Mouse (Mus musculus) thymus, adult 2 months (tissue): Measurements from ENCODE around the gene Nol12. TPM values are rescaled to one million over a fixed set of nuclear protein-coding genes. Genes with fewer than 3 reads are reported as not detected.

Experiments used
- DNase-seq: peaks from one replicate; pipeline ENCODE4 v3.0.0; 2021
- H3K27ac ChIP-seq: fragments of 200-500 bp; 2 replicates; pipeline ENCODE4 v1.5.1; 2012; ENCODE audit warnings: low read length, control low read depth; ENCODE audit not compliant: control insufficient read depth, insufficient read depth
- H3K27me3 ChIP-seq: fragments of 200-500 bp; 2 replicates; pipeline ENCODE4 v1.6.1; 2012; ENCODE audit warnings: mild to moderate bottlenecking, low read length, moderate library complexity, mixed read lengths; ENCODE audit not compliant: control insufficient read depth, insufficient read depth
- H3K36me3 ChIP-seq: fragments of 200-500 bp; 2 replicates; pipeline ENCODE4 v1.6.1; 2012; ENCODE audit warnings: mild to moderate bottlenecking, low read length, moderate library complexity; ENCODE audit not compliant: control insufficient read depth, insufficient read depth
- H3K4me1 ChIP-seq: fragments of 200-500 bp; replicated peaks from 2 replicates; pipeline ENCODE4 v1.6.1; 2012; ENCODE audit warnings: low read length; ENCODE audit not compliant: control insufficient read depth, insufficient read depth
- H3K4me3 ChIP-seq: fragments of 200-500 bp; 2 replicates; pipeline ENCODE4 v1.5.1; 2012; ENCODE audit warnings: mild to moderate bottlenecking, low read length, control low read depth, moderate library complexity; ENCODE audit not compliant: control insufficient read depth, insufficient read depth
- CTCF ChIP-seq: fragments of 200-500 bp; IDR thresholded peaks from 2 replicates; pipeline ENCODE4 v1.5.1; 2012; ENCODE audit warnings: mild to moderate bottlenecking, control low read depth, low read length, moderate library complexity, borderline replicate concordance; ENCODE audit not compliant: control insufficient read depth, poor library complexity, insufficient read depth; ENCODE audit errors: extremely low read depth
- POLR2A ChIP-seq: fragments of 200-500 bp; IDR thresholded peaks from 2 replicates; pipeline ENCODE4 v1.6.1; 2012; ENCODE audit warnings: mild to moderate bottlenecking, low read length, control low read depth, moderate library complexity; ENCODE audit not compliant: control insufficient read depth, poor library complexity, insufficient read depth; ENCODE audit errors: extremely low read depth
- WGBS: fragments of 180-500 bp; shearing (Covaris S2); methylation state at CpG from one replicate; pipeline ENCODE4 v1.1.7; 2018; 5-methylcytosine and 5-hydroxymethylcytosine counted together
- polyA plus RNA-seq: library from polyadenylated mRNA; depleted of rRNA; stranded (reverse); fragments of >200 nt; gene quantifications from 2 replicates; pipeline ENCODE4 v1.2.3, GENCODE M21; 2012; rRNA removed

Gene Nol12
- 26.8 and 27.9 TPM in 2 replicates for polyA plus RNA-seq

- WGBS = under 1% methylated on average over 42 of the region's 42 CpGs
- Histone ChIP-seq H3K36me3 (peaks cover 9% of the 10 kb centered on the region), H3K4me1 (peaks cover 13% of the 10 kb centered on the region), H3K4me3 (peak within 1 kb of the TSS; percentile 65), H3K27ac (peak within 1 kb of the TSS; percentile 77), H3K27me3 (no peaks in the 10 kb centered on the region)
- TF ChIP-seq CTCF (0 out of 2 replicates have a peak, but pooled peaks have one; percentile 22), POLR2A (peak; percentile 57)
- peak; percentile 81 for DNase-seq
Observed at GRCm38 (mm10) chr15:78934784-78935320, at the start of gene Nol12. Gene Nol12 (plus strand): TSS chr15:78934933.

- Histone ChIP-seq H3K27ac (no peak overlapping the region), H3K4me1 (peaks cover 11% of the 10 kb centered on the region), H3K27me3 (no peaks in the 10 kb centered on the region), H3K4me3 (no peak overlapping the region), H3K36me3 (peaks cover 42% of the 10 kb centered on the region)
- 91% methylated on average over 13 of the region's 13 CpGs for WGBS
- no peak for TF ChIP-seq POLR2A
- no peak for TF ChIP-seq CTCF
- DNase-seq = no peak
Observed at GRCm38 (mm10) chr15:78889401-78889853, 45.3 kb upstream of the Nol12 start.

GRCm38 (mm10) chr15:78892440-78892839, 42.3 kb upstream of the Nol12 start:
- TF ChIP-seq POLR2A (no peak), CTCF (no peak)
- Histone ChIP-seq H3K4me1 (peaks cover 40% of the 10 kb centered on the region), H3K27ac (no peak overlapping the region), H3K36me3 (peaks cover 28% of the 10 kb centered on the region), H3K4me3 (no peak overlapping the region), H3K27me3 (no peaks in the 10 kb centered on the region)
- WGBS = 89% methylated on average over 7 of the region's 7 CpGs
- DNase-seq = no peak

- peak; percentile 45 for DNase-seq
- H3K4me1 ChIP-seq = peaks cover 57% of the 10 kb centered on the region
- WGBS = 8% methylated on average over 13 of the region's 13 CpGs
- TF ChIP-seq CTCF (no peak), POLR2A (no peak)
- H3K27me3 ChIP-seq = no peaks in the 10 kb centered on the region
- H3K27ac ChIP-seq = peak overlapping the region; percentile 62; the same call in 1 of the 2 replicates
- peaks cover 16% of the 10 kb centered on the region; the same call in 1 of the 2 replicates for H3K36me3 ChIP-seq
- peak overlapping the region; percentile 6 for H3K4me3 ChIP-seq
Observed at GRCm38 (mm10) chr15:78894726-78895125, 40.0 kb upstream of the Nol12 start.

GRCm38 (mm10) chr15:78895741-78896140, 39.0 kb upstream of the Nol12 start:
- Histone ChIP-seq H3K27ac (peak overlapping the region; percentile 62; the same call in 1 of the 2 replicates), H3K36me3 (peaks cover 16% of the 10 kb centered on the region; the same call in 1 of the 2 replicates), H3K4me1 (peaks cover 63% of the 10 kb centered on the region), H3K27me3 (no peaks in the 10 kb centered on the region), H3K4me3 (no peak overlapping the region)
- 20% methylated on average over 2 of the region's 2 CpGs for WGBS
- DNase-seq = no peak
- TF ChIP-seq CTCF = no peak
- no peak for TF ChIP-seq POLR2A

- WGBS = 11% methylated on average over 3 of the region's 3 CpGs
- Histone ChIP-seq H3K36me3 (peaks cover 13% of the 10 kb centered on the region; the same call in 1 of the 2 replicates), H3K4me1 (peaks cover 67% of the 10 kb centered on the region), H3K27ac (peak overlapping the region; percentile 62; the same call in 1 of the 2 replicates), H3K4me3 (no peak overlapping the region), H3K27me3 (no peaks in the 10 kb centered on the region)
- no peak for TF ChIP-seq POLR2A
- no peak for TF ChIP-seq CTCF
- peak; percentile 45 for DNase-seq
Observed at GRCm38 (mm10) chr15:78896149-78896548, 38.6 kb upstream of the Nol12 start.
